Mouse (Mus musculus) 3134 (cell line): ENCODE data around the gene Hdgfl3.

Experiments used
- DNase-seq: peaks from one replicate; pipeline ENCODE4 v3.0.0-alpha.2; 2011; ENCODE audit warnings: low spot score; ENCODE audit not compliant: insufficient read length; ENCODE audit errors: extremely low read depth

The Hdgfl3 gene

DNA sequence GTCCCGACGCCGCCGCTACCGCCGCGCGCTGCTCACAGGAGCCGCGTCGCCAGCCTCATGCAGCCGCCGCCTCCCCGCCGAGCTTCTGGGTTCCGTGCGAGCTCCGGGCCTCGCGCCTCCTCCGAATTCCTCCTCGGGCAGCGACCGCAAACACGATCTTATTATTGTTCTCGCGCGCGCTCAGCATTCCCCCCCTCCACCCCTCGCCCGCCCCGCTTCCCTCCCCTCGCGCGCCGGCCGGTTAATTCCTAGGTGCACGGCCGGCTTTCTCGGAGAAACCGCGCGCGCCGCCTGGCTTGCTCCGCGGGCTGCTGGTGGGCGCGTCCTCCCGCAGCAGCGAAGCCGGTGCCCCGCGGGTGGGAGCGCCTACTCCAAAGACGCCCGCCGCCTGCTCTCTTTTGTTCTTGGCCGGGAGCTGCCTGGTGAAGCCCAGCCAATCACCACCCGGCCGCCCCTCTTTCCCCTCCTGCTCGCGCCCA lies at the start of gene Hdgfl3:
Hdgfl3 (minus strand) TSS at position 207 of the 479 bp plus-strand sequence.
- DNase-seq = peak; percentile 78

DNA sequence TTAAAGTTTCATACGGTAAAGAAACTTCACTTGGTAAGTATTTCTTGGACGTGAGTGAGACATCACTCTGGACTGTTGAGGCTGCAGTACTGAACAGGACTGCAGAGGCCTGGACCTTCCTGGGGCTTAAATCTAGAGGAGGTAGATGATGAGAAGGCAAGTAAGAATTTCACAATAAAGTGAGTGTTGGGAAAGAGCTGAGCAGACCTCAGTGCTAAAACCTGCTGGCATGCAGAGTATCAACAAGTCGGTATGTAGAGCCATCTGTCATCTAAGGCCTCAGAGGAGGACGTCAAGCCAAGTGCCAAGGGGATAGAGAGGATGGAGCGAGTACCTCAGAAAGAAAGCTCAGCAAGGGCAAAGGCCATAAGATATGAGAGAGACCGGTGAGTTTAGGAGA lies 49.4 kb upstream of the Hdgfl3 start:
- DNase-seq = no peak

DNA sequence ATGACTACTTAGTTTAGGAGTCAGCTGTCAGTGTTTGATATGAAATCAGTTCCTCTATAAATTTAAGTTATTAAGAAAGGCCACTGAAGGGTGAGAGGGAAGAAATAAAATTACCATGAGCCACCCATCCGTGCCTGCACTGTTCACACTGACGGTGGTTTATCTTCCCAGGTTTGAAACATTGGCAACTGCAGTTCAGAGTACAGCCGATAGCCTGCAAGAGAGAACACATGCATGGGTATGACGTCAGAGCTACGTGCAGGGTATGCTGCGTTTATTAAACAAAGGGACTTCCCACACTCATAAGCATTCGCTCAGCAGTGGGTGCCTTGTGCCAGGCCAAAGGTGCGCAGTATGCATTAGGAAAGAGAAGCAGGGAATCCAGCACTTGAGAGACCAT lies 44.0 kb upstream of the Hdgfl3 start:
- no peak for DNase-seq

DNA sequence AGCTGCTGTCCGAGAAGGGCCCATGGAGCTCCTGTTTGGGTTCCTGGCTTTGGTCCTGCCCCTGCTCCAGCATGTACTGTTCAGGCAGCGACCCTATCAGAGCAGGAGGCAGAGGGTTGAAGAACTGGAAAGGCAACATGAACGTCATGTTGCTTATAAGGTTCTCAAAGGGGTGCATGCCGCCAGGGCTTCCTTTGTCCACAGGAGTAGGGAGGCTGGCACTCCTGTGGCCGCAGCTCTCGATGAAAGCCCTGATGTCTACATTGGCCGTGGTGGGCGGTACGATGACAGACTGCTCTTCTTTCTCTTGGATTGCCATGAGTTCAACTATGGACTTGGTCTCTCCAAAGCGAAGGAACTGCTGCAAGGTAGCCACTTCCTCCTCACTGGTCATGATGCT lies 40.3 kb upstream of the Hdgfl3 start:
- DNase-seq = no peak

DNA sequence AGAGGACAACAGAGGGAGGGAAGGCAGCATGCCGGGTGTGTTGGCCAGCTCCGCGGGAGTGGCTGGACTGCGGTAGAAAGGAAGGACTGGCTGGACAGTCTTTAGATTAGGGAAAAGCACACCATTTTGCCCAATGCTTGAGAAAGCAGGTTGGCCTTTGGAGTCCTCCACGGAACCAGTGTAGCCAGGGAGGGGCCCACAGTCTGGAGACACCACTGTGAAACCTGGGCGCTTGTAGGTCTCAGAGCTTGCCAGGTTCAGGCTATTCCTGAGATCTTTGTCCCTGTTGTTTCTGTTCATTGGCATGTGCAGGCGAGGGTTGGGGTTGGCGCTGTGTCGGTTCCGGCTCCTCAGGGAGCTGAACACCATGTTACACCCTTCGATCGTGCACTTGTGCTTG lies 39.7 kb upstream of the Hdgfl3 start:
- no peak for DNase-seq

DNA sequence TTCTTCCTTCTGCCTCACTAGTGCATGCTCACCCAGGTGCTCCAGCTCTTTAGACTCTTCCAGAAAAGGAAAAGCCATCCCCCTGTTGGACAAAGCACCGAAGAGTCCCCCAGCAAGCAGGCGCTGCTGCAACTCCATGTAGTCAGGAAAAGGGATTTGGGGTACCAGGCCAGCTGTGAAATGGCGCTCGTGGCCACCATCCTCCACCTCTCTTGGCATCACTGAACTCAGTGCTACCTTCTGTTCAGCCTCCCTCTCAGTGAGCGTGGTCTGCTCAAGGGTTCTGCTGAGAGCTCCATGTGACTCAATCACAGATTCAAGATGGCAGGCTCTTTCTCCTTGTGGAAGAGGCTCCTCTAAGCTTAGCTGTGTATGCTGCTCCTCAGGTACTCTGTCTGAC lies 39.1 kb upstream of the Hdgfl3 start:
- DNase-seq = no peak

DNA sequence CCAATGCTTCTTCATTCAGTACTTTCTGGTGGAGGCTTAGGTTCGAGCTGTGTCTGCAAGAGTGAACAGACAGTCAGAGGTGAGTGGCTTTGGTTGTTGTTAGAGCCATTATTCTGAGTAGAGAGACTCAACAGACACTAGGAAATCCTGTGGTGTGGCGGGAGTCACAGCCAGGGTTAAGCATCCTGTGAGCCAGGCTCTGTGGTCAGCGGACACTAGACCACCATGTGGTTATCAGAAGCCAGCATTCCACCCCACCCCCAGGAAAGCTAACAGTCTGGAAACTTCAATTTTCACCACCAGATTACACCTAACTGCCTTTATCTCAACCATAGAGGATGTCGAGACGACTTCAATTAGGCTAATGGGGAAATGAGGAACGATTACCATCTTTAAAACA lies 34.7 kb upstream of the Hdgfl3 start:
- no peak for DNase-seq

DNA sequence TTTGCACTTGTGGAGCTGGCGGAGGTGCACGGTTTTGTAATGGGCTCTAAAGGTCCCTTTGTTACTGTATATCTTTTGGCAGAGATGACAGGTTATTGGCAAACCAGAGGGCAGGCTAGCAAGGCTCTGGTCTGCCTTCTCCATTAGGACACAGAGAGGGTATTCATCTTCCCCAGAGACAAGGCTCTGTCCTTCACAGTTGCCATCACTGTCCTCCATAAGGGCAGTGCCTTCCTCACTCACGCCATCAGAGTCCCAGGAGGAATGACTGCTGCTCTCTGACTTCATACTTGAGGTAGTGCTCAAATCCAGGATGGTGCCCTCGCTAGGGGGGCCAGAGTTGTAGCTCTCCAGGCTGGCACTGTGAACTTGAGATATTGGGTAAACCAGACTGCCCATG lies 34.2 kb upstream of the Hdgfl3 start:
- no peak for DNase-seq

DNA sequence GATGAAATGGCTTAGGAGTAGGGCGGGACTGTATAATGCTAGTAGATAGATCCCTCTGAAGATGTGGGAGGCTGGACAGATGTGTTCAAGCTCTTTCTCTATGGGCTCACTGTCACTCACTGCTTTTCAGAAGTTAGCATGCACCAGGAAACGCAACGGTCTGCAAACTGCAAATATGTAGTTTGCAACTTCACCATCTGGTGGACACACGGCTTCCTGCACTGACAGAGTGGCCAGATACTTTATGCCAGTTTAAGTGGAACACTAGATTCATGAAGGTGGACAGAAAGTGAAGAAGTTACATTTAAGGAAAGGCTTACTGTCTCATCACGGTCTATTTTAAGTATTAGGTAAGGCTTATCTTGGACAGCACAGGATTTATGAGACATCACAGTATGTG lies 31.9 kb upstream of the Hdgfl3 start:
- no peak for DNase-seq

DNA sequence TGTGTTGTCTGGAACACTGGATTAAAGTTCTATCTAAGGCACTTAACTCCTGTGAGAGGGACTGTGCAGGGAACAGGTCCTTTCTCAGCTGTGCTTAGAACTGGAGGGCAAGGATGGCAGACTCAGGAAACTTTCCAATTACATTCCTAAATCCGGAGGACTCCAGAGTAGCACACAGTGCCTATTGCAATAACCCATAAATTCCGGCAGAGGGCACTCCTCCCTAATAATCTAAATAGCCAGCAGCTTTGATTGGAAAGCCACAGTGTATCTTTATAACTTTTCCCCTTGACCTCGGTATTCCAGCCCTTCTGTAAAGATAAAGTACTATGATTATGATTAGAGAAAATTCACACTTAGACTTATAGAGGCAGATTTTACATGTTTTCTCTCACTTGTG lies 25.4 kb upstream of the Hdgfl3 start:
- no peak for DNase-seq

DNA sequence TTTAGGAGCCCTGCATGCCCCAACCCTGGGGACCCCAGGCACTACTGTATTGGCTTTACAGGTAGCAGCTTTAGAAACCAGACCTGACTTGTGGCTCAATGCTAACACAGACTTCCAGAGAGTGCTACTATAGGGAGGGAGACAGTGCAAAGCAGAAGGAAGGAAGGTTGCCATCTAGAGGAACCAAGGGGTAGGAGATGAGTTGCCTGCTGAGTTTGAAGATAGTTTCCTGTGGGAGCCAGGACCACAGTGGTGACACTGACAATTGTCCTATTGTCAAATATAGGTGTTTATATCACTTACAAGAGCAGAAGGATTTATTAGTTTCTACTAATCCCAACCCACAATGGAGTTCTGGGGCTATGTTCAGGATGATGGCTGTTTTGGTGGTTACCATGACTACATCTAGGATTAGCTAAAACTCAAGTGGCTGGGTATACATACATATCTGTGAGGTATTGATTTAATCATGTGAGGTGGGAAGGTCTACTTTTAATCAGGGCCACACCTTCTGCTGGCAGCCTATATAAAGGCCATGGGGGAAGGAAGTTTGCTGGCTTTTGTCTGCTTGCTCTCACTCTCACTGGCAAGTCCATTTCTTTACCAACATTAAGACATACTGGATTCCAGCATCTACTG lies 20.1 kb upstream of the Hdgfl3 start:
- no peak for DNase-seq

DNA sequence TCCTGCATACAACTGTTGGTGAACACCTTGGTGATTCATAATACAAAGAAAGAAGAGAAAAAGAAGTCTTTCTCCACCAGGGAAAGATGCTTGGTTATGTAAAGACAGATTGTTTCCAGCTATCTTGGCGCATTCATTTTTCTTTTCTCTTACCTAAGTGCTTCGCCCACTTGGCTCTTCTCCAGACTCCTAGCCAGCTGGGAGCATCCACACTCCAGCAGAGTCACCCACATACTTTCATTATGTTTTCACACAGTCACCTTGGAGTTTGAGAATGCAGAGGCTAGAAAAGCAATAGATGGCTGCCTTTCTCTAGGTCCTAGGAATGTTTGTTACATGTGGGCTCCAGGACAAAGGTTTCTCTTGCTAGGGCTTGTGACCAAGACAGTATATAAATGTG lies 16.2 kb upstream of the Hdgfl3 start:
- DNase-seq = no peak

DNA sequence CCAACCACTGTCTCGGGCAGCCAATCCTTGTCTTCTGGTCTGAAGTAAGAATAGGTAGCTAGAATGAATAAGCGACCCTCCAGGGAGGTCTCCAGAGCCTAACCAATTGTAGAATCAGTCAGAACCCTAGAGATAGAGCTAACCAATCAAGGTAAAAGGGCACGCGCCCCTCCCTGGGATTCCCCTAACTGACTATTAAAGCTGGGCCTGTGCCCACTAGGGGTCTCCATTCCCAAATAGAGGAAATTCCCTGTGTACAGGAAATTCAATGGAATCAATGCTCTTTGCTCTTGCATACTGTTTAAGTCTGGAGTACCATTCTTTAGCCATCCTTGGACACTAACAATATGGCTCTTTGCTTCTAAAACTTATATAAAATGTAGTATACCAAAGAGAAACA lies 11.1 kb upstream of the Hdgfl3 start:
- no peak for DNase-seq

DNA sequence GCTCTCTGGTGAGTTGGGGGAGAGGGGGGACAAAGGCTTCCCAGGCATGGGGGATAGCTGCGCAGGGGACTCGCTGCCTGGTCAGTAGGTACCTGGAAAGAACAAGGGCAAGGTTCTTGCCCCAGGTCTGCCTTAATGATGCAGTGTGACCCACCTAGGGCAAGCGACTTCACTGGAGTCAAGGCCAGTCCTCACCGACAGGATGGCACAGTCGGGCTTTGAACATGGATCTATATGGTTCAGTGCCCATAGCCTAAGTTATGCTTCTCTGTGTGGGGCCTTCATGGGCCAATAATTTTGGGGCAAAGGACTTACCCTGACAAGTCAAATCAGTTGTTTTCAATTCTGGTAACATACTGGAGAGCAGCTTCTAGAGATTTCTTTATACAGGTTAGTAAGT lies 533 bp upstream of the Hdgfl3 start:
- no peak for DNase-seq

DNA sequence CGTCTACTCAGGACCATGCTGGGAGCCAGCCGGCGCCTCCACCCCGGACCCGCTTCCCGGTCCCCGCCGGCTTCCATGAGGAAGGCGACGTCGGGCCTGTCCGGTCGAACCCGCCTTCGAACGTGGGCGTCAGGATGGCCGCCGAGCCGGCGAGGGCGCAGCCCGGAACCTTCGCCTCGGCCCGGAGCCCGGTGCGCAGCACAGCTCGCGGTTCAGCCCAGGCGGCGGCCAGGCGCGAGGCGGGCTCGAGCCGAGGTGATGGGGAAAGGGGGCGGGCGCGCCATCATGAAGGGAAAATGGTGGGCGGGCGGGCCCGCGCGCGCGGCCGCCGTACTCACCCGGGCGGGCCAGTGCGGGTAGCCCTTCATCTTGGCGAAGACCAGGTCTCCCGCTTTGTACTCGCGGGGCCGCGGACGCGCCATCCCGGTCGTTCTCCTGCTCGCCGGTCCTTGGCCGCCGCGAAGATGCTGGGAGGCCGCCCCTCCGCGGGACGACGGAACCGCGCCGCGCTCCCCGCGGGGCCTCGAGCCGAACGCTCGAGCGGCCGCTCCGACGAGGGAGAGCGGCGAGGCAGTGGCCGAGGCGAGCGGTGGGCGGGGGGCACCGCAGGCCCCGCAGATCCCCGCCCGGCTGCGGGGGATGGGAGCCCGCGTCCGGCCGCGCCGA lies 539 bp downstream of the Hdgfl3 start:
- DNase-seq = peak; percentile 69

DNA sequence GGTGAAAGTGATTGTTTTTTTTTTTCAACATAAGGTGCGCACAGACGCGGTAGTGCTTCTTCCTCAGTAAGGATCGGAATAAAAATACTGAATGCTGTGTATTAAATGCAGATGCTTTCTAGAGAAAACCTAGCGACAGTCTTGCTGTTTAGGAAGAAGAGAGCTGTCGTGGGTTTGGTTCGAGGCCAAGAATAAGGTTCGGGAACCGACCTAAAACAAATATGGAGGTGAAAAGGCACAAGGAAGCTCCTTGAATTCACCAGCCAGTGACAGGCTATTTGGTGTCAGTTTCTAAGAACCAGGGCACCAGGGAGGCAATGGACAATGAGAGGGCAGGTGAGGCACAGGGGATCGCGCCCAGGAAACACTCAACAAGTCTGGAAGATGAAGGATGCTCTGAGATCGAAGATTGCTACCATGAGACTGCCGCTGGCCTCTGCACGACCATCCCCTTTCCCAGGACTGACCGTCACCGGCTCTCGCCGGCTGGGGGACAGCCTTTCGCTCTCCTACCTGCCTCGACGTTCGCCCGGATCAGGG lies 1.1 kb downstream of the Hdgfl3 start:
- no peak for DNase-seq

DNA sequence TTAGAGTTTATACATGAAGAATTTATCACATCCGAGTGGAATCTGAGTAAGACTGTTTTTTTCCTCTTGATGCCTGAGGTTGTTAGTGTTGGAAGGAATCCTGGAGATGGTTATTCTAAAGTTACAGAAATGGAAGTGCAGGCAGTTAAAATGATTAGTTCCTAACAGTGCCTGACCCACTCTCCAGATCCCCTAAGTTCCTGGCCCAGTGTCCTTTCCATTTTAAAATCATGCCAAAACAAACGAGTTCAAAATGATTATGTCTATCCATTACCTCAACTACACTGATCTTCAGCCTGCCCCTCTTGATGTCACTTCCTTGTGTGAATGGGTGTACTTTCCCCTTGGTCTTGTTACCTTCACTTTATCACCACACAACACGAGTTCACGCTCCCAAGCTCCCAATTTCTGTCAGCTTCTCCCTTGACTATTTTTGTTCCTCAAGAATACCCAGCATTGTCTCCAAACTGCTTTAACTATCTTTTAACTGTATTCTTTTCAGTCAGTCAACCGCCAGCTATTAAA lies 1.7 kb downstream of the Hdgfl3 start:
- DNase-seq = peak; percentile 14

DNA sequence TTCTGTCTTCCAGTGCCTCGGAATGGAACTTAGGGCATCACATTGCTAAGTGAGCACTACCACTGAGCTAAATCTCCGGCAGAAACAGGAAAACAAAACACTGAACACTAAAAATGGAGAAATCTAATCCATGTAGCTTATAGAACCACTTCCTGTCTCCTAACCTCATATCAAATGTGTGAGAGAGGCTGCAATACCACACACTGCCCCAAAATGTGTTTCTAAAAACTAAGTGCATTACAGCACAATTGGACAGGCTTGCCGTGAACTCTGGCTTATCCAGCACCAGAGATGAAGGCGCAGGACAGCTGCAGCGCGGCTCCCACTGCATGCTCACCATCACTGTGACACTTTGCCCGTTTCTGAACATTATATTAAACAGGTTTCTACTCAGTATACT lies 5.3 kb downstream of the Hdgfl3 start:
- DNase-seq = no peak

DNA sequence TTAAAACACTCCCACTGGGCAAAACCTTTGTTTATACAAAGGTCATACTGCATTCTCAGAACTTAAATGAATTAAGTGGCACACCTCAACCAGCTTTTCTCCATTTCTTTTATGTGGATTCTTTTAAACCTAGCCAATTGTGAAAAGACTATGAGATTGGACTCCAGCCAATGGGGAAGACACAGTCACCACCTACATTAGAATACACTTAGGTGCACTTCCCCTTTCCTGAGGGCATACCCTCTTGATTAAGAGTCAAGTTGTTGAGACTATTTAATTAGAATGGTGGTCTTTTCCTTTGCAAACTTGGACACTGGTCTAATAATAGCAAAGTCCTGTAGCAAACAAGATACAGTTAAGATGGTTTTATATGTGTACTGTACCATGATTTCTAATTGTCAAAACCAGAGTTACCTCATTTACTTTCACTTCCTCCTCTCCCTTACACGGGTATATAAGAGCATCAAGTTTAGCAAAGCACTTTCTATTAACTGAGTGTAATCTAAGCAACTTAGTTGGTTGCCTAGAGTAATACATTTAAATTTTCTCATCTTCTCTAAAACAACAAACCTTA lies 12.8 kb downstream of the Hdgfl3 start:
- DNase-seq = no peak

DNA sequence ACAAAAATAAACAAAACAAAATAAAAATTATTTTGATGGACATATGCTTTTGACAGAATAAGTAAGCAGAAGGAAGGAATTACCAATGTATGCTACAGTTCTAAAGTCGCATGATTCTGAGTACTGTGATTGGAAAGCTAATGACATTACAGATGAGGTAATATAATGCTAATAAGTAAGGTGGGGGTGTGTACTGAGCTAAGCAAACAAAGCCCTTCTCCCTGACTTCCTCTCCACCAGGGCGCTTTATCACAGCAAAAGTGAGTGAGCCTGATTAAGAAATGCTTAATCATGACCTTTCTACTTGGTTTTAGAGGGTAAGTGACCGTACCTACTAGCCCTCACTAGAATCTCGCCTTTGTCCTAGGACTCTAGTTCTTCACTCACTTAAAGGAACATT lies 14.0 kb downstream of the Hdgfl3 start:
- no peak for DNase-seq

DNA sequence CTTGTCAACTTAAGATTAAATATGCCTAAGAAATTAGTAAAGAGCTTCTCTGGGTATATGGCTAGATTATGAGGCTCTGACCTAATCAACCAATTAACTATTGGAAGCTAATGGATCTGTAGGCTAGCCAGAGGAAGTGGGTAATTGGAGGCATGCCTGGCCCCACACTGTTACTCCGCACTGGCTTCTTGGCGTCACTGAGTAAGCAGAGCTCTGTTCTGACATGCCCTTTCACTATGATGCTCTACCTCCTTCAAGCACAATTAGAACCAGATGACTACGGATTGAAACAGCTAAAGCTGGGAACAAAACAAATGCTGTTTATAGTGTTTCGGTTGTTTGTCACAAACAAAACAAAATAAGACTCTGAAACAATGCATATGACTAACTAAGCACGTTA lies 16.0 kb downstream of the Hdgfl3 start:
- DNase-seq = no peak

DNA sequence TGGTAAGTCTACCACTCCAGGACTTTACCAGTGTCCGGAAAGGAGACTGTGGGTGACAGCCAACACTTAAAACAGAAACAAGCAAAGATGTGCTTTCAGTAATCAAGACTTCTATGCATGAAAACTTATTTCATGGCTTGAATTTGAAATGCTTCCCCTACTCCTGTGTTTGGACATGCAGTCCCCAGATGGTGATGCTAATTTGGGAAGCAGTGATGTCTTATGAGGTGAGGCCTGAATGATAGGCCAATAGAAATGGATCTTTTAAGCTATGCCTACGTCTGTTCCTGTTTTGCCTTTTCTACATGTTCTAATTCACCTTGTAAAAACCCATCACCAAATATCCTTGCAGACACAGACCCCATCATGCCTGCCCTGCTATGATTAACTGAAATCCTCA lies 29.3 kb downstream of the Hdgfl3 start:
- DNase-seq = no peak
